Mouse (Mus musculus) kidney, embryonic 14.5 days (tissue): ENCODE results near the gene Crebrf. TPM values are rescaled to one million over a fixed set of nuclear protein-coding genes. Genes with fewer than 3 reads are reported as not detected.

Experiments used
- ATAC-seq: fragments of 200-750 bp; cut with Nextera tagmentation; 2 replicates; pipeline ENCODE4 v1.8.0; 2017; ENCODE audit warnings: moderate number of reproducible peaks, mild to moderate bottlenecking, moderate TSS enrichment, moderate library complexity; ENCODE audit not compliant: low FRiP score, low TSS enrichment
- H3K27ac ChIP-seq: fragments of 300-500 bp; sonication (generic); 2 replicates; pipeline ENCODE4 v1.5.1; 2014; ENCODE audit warnings: low read depth, mild to moderate bottlenecking, low read length, moderate library complexity, mixed read lengths
- H3K27me3 ChIP-seq: fragments of 300-500 bp; sonication (generic); 2 replicates; pipeline ENCODE4 v1.6.1; 2014; ENCODE audit warnings: mild to moderate bottlenecking, low read length; ENCODE audit not compliant: control insufficient read depth, insufficient read depth
- H3K36me3 ChIP-seq: fragments of 300-500 bp; sonication (generic); 2 replicates; pipeline ENCODE4 v1.6.1; 2014; ENCODE audit warnings: low read length, mixed read lengths; ENCODE audit not compliant: control insufficient read depth, insufficient read depth
- H3K4me1 ChIP-seq: fragments of 300-500 bp; sonication (generic); 2 replicates; pipeline ENCODE4 v1.6.1; 2014; ENCODE audit warnings: low read length, mixed read lengths; ENCODE audit not compliant: control insufficient read depth, insufficient read depth
- H3K4me2 ChIP-seq: fragments of 300-500 bp; sonication (generic); replicated peaks from 2 replicates; pipeline ENCODE4 v1.6.1; 2014; ENCODE audit warnings: low read depth, mild to moderate bottlenecking, low read length
- H3K4me3 ChIP-seq: fragments of 300-500 bp; sonication (generic); 2 replicates; pipeline ENCODE4 v1.5.1; 2014; ENCODE audit warnings: mild to moderate bottlenecking, low read length
- H3K9ac ChIP-seq: fragments of 300-500 bp; sonication (generic); 2 replicates; pipeline ENCODE4 v1.6.1; 2014; ENCODE audit warnings: low read depth, mild to moderate bottlenecking, low read length, moderate library complexity
- H3K9me3 ChIP-seq: fragments of 300-500 bp; sonication (generic); 2 replicates; pipeline ENCODE4 v1.6.1; 2016; ENCODE audit warnings: low read length; ENCODE audit not compliant: control insufficient read depth
- WGBS: fragments of 180-500 bp; shearing (Covaris S2); extraction: QIAGEN DNeasy Blood & Tissue Kit; methylation state at CpG from one replicate; pipeline ENCODE4 v1.1.7; 2014; 5-methylcytosine and 5-hydroxymethylcytosine counted together
- polyA plus RNA-seq: library from polyadenylated mRNA; unstranded; fragments of >200 nt; fragmentation: Nextera tagmentation; extraction: Ambion mirVana; gene quantifications from 2 replicates; pipeline ENCODE4 v1.2.1, GENCODE M21; 2014

The Crebrf gene
- polyA plus RNA-seq, 1 experiment from 2014 or later = 10.5 TPM

DNA sequence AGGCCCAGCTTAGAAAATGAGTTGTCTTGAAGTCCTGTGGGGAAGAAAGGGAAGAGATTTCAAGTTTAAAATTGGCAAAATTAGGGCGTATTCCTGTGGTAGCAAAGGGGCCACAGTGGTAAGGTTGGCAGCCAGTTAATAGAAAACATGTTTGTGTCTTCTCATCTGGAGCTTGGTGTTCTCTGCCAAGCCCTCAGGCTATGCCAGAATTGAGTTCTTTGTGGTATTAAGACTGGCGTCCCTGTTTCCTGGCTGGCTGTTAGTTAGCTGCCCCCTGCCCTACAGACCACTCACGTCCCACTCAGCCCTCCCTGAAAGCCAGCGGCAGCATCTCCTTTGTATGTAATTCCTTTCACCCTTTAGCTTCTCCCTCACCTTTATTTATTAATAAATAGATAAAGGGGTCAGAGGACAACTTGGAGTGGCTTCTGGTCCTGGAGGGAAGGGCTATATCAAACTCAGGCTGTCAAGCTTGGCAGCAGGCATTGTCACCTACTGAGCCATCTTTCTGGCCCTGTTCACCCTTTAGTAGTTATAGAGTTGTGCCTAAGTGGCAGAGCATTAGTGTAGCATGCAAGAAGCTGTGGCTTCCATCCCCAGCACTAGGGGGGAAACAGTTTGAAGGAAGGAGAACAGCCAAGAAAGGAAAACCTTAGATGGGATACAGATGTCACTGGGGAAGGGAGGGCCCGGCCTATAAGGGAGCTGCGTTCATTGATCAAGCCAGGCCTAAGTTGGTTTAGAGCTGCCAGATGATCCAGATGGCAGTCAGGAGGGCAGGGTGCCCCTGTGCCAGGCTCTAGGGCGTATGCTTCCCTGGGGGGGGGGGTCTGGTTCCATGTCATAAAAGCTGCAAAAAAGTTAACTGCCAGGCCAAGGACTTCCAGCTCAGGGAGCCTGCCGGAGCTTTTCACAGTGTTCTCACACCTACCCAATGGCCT lies 26.4 kb upstream of the Crebrf start:
- Histone ChIP-seq H3K27ac (no peak overlapping the region), H3K4me3 (no peak overlapping the region), H3K4me2 (no peak overlapping the region), H3K27me3 (no peaks in the 10 kb centered on the region), H3K36me3 (peaks cover 7% of the 10 kb centered on the region; the same call in 1 of the 2 replicates), H3K4me1 (peaks cover 5% of the 10 kb centered on the region; the same call in 1 of the 2 replicates), H3K9me3 (no peaks in the 10 kb centered on the region), H3K9ac (no peak overlapping the region; the same call in 1 of the 2 replicates)
- 79% methylated on average over 8 of the region's 8 CpGs for WGBS
- no peak for ATAC-seq

DNA sequence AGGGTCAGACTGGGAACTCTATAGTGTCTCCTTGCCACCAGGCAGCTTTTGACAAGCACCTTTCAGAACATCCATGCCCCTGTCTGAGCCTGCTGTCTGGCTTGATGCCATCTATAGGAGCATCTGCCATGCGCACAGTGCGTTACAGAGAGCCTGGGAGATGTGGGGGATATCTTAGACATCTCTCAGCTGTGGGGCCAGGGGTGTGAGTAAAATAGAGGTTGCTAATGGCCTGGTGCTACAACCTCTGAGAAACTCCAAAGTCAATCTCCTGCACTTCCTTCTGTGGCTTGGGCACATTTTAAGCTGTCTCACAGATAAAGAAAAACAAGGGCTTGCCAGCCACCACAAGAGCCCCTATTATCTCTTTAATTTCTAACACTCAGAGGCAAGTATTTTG lies 25.6 kb upstream of the Crebrf start:
- Histone ChIP-seq H3K27me3 (no peaks in the 10 kb centered on the region), H3K4me3 (no peak overlapping the region)
- 83% methylated on average over 2 of the region's 2 CpGs for WGBS

DNA sequence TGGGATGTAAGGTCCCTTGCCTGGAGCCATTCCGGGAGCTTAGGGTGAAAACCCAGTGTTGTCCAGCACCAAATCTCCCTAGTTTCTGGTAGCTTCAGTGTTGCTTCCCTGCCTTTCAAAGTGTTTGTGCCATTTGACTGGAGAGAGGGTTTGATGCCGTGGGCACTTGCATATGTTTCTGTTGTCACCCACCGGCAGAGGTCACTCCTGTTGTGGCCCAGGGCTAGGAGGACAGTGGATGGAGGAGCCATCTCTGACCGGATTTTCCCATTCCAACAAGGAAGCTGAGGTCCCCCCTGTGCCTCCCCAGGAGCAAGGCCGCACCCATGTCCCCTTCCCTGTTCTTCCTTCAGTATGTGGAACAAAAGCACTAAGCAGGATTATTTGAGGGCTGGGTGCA lies 25.2 kb upstream of the Crebrf start:
- H3K9me3 ChIP-seq = no peaks in the 10 kb centered on the region
- H3K9ac ChIP-seq = no peak overlapping the region
- no peak overlapping the region for H3K27ac ChIP-seq
- no peak overlapping the region for H3K4me3 ChIP-seq
- 84% methylated on average over 5 of the region's 5 CpGs for WGBS
- no peaks in the 10 kb centered on the region for H3K27me3 ChIP-seq
- H3K4me2 ChIP-seq = no peak overlapping the region
- peaks cover 5% of the 10 kb centered on the region; the same call in 1 of the 2 replicates for H3K4me1 ChIP-seq
- peaks cover under 1% of the 10 kb centered on the region; the same call in 1 of the 2 replicates for H3K36me3 ChIP-seq
- no peak for ATAC-seq

More for the DNA sequence above, 25.6 kb upstream of the Crebrf start:
- H3K4me1 ChIP-seq = peaks cover 5% of the 10 kb centered on the region; the same call in 1 of the 2 replicates
- no peak overlapping the region for H3K4me2 ChIP-seq
- no peaks in the 10 kb centered on the region for H3K9me3 ChIP-seq
- H3K36me3 ChIP-seq = peaks cover under 1% of the 10 kb centered on the region; the same call in 1 of the 2 replicates
- no peak for ATAC-seq
- no peak overlapping the region for H3K27ac ChIP-seq
- H3K9ac ChIP-seq = no peak overlapping the region; the same call in 1 of the 2 replicates

DNA sequence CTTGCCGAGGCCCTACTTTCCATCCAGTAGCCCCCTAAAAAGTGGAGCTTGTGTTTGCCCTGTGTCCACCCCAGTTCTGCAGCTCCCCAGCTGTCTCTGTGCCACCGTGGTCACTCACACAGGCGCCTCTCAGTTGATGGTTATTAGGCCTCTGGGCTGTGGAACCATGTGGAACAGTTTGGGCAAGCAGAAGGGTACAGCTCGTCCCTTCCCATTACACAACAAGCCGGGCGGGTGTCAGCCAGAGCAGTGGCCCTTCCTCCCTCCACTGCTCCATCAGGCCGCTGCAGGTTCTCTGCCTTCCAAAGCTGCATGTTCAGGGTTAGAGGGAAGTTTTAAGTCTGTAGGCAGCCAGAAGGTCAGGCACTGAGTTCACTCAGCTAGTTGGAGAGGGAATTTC lies 24.3 kb upstream of the Crebrf start:
- Histone ChIP-seq H3K27me3 (no peaks in the 10 kb centered on the region), H3K9ac (no peak overlapping the region), H3K4me3 (no peak overlapping the region), H3K27ac (no peak overlapping the region), H3K4me1 (peaks cover 5% of the 10 kb centered on the region; the same call in 1 of the 2 replicates), H3K36me3 (0 out of 2 replicates have a peak, but pooled peaks cover 5% of the 10 kb centered on the region), H3K9me3 (no peaks in the 10 kb centered on the region), H3K4me2 (no peak overlapping the region)
- ATAC-seq = no peak
- WGBS = 86% methylated on average over 7 of the region's 7 CpGs

DNA sequence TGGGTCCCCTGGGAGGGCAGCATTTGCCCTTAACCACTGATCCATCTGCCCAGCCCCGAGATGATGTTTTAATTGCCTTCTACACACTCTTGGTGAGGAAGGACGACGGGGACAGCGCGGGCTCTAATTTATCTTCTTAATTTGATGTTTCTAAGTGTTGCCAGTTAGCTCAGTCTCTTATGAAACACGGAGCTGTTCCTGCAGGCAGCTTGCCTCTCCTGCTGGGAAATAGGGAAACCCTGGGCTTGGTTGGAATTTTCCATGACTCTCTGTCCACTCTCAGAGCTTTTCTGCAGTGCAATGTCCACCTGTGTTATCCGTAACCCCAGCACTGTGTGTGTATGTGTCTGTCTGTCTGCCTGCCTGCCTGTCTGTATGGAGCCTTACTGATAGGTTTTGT lies 22.0 kb upstream of the Crebrf start:
- Histone ChIP-seq H3K9ac (no peak overlapping the region), H3K27ac (no peak overlapping the region), H3K4me3 (no peak overlapping the region), H3K4me1 (peaks cover 5% of the 10 kb centered on the region; the same call in 1 of the 2 replicates), H3K4me2 (no peak overlapping the region), H3K9me3 (no peaks in the 10 kb centered on the region), H3K27me3 (no peaks in the 10 kb centered on the region), H3K36me3 (peaks cover 19% of the 10 kb centered on the region; the same call in 1 of the 2 replicates)
- WGBS = 47% methylated on average over 7 of the region's 7 CpGs
- ATAC-seq = no peak

DNA sequence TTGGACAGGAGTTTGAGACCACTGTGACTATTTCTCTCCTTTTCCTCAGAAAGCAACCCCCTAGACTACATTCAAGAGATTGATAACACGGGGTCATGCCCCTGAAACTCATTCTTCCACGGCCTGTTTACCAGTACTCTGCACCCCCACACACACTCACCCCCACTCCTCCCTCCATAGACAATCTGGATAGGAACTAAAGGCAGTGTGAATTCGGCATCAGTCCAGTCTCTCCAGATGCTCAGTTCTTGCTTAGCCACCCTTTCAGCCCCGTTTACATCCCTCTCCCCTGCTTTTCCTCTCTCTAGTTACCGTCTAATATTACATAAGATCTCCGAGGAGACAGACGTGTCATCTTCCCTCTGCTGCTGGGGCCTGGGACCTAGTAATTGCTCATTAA lies 21.3 kb upstream of the Crebrf start:
- Histone ChIP-seq H3K36me3 (peaks cover 24% of the 10 kb centered on the region; the same call in 1 of the 2 replicates), H3K27me3 (no peaks in the 10 kb centered on the region), H3K9ac (no peak overlapping the region), H3K4me1 (peaks cover 5% of the 10 kb centered on the region; the same call in 1 of the 2 replicates), H3K27ac (no peak overlapping the region), H3K4me2 (no peak overlapping the region), H3K9me3 (no peaks in the 10 kb centered on the region), H3K4me3 (no peak overlapping the region)
- WGBS = 43% methylated on average over 7 of the region's 7 CpGs
- ATAC-seq = 0 out of 2 replicates have a peak, but pooled peaks have one; percentile 28

DNA sequence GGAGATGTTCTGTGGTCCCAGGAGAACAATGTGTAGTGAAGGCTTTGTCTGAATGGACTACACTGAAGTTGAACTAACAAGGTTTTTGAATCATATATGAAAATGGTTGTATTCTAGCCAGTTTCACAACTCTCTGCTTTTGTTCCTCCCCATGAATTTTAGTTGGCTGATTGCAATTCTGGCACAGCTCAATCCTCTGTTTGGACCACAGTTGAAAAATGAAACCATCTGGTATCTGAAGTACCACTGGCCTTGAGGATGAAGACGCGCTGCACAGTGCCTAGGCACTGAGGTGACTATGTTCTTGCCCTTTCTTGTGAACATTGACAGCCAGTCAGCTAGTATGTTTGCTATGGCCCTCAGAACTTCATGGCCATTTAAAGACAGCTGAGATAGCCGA lies 20.3 kb upstream of the Crebrf start:
- H3K4me2 ChIP-seq = no peak overlapping the region
- WGBS = 97% methylated on average over 3 of the region's 3 CpGs
- ATAC-seq = no peak
- peaks cover 32% of the 10 kb centered on the region; the same call in 1 of the 2 replicates for H3K36me3 ChIP-seq
- H3K4me1 ChIP-seq = peaks cover 5% of the 10 kb centered on the region; the same call in 1 of the 2 replicates
- H3K27ac ChIP-seq = no peak overlapping the region
- H3K27me3 ChIP-seq = no peaks in the 10 kb centered on the region
- no peaks in the 10 kb centered on the region for H3K9me3 ChIP-seq
- no peak overlapping the region for H3K9ac ChIP-seq
- no peak overlapping the region for H3K4me3 ChIP-seq

DNA sequence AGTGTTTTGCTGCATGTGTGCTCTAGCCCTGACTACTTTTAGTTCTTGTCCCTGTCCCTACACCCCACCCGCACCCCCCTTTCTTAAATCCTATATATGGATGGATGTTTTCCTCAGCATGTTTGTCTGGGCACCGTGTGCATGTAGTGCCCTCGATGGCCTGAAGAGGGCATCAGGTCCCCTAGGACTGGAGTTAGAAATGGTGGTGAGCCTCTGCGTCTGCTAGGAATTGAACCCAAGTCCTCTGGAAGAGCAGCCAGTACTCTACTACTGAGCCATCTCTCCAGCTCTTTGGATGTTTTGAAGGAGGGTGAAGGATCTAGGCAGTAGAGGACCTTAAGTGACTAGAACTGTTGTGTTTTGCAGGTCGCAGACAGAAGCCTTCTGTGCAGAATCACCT lies 16.6 kb upstream of the Crebrf start:
- Histone ChIP-seq H3K4me2 (no peak overlapping the region), H3K36me3 (peaks cover 32% of the 10 kb centered on the region; the same call in 1 of the 2 replicates), H3K9me3 (no peaks in the 10 kb centered on the region), H3K27ac (no peak overlapping the region), H3K9ac (no peak overlapping the region), H3K4me1 (no peaks in the 10 kb centered on the region; the same call in 1 of the 2 replicates), H3K4me3 (no peak overlapping the region), H3K27me3 (no peaks in the 10 kb centered on the region)
- WGBS = 91% methylated on average over 5 of the region's 5 CpGs
- no peak for ATAC-seq
